Mouse (Mus musculus) regulatory T cell (primary cell): ENCODE results near the gene Cmc1.

Source experiments
- in situ Hi-C: fragments of 300-600 bp; cut with MboI, MseI; formaldehyde crosslinking; loops from one replicate; pipeline ENCODE4 v1.15.1; 2025; ENCODE audit warnings: high pct_unique_total_duplicates

The Cmc1 gene

GRCm38 (mm10) chr9:118149407-118150402 is at the start of gene Cmc1:
Gene Cmc1, minus strand, starts transcription at chr9:118150177.
- in situ Hi-C loops, result no loop called here

- in situ Hi-C loops, result no loop called here
Measured at GRCm38 (mm10) chr9:118198557-118198956, 48.6 kb upstream of the Cmc1 start.

GRCm38 (mm10) chr9:118196661-118197390 is 46.8 kb upstream of the Cmc1 start:
- in situ Hi-C loops, result no loop called here

GRCm38 (mm10) chr9:118193263-118193662 is 43.3 kb upstream of the Cmc1 start:
- in situ Hi-C loops, result no loop called here

- in situ Hi-C loops, result no loop called here
Measured at GRCm38 (mm10) chr9:118191276-118191675, 41.3 kb upstream of the Cmc1 start.

- in situ Hi-C loops, result no loop called here
Measured at GRCm38 (mm10) chr9:118188374-118188773, 38.4 kb upstream of the Cmc1 start.

- in situ Hi-C loops, result no loop called here
Measured at GRCm38 (mm10) chr9:118187420-118187819, 37.4 kb upstream of the Cmc1 start.

- in situ Hi-C loops, result no loop called here
Measured at GRCm38 (mm10) chr9:118186776-118187175, 36.8 kb upstream of the Cmc1 start.

- in situ Hi-C loops, result loop anchor here (10.0 kb wide), 1 partner anchor 315 kb away; no protein-coding TSS in a partner anchor
Measured at GRCm38 (mm10) chr9:118179136-118180025, 29.4 kb upstream of the Cmc1 start.

GRCm38 (mm10) chr9:118176687-118177086 is 26.7 kb upstream of the Cmc1 start:
- in situ Hi-C loops, result loop anchor here (10.0 kb wide), 1 partner anchor 318 kb away; no protein-coding TSS in a partner anchor

GRCm38 (mm10) chr9:118175411-118175810 is 25.4 kb upstream of the Cmc1 start:
- in situ Hi-C loops, result loop anchor here (10.0 kb wide), 1 partner anchor 319 kb away; no protein-coding TSS in a partner anchor

- in situ Hi-C loops, result loop anchor here (10.0 kb wide), 1 partner anchor 322 kb away; no protein-coding TSS in a partner anchor
Measured at GRCm38 (mm10) chr9:118173086-118173485, 23.1 kb upstream of the Cmc1 start.

GRCm38 (mm10) chr9:118168544-118168943 is 18.6 kb upstream of the Cmc1 start:
- in situ Hi-C loops, result loop anchor here (5.0 kb wide), 1 partner anchor 46 kb away; no protein-coding TSS in a partner anchor

GRCm38 (mm10) chr9:118167606-118168005 is 17.6 kb upstream of the Cmc1 start:
- in situ Hi-C loops, result loop anchor here (5.0 kb wide), 1 partner anchor 45 kb away; no protein-coding TSS in a partner anchor

GRCm38 (mm10) chr9:118161536-118161935 is 11.6 kb upstream of the Cmc1 start:
- in situ Hi-C loops, result no loop called here

- in situ Hi-C loops, result loop anchor here (5.0 kb wide), 1 partner anchor 118 kb away; the partner anchor contains the start of gene Azi2
Measured at GRCm38 (mm10) chr9:118159936-118160335, 10.0 kb upstream of the Cmc1 start.

- in situ Hi-C loops, result loop anchor here (5.0 kb wide), 1 partner anchor 116 kb away; the partner anchor contains the start of gene Azi2
Measured at GRCm38 (mm10) chr9:118158201-118158600, 8.2 kb upstream of the Cmc1 start.

- in situ Hi-C loops, result loop anchor here (5.0 kb wide), 1 partner anchor 115 kb away; the partner anchor contains the start of gene Azi2
Measured at GRCm38 (mm10) chr9:118157234-118157633, 7.3 kb upstream of the Cmc1 start.

- in situ Hi-C loops, result loop anchor here (5.0 kb wide), 1 partner anchor 112 kb away; the partner anchor contains the start of gene Azi2
Measured at GRCm38 (mm10) chr9:118154666-118155065, 4.7 kb upstream of the Cmc1 start.

GRCm38 (mm10) chr9:118151221-118151507 is 1.2 kb upstream of the Cmc1 start:
- in situ Hi-C loops, result no loop called here
